Mouse (Mus musculus) thymus, adult 2 months (tissue): ENCODE results near the gene Trpm8. TPM values are rescaled to one million over a fixed set of nuclear protein-coding genes. Genes with fewer than 3 reads are reported as not detected.

Experiments
- DNase-seq: peaks from one replicate; pipeline ENCODE4 v3.0.0; 2021
- H3K27ac ChIP-seq: fragments of 200-500 bp; 2 replicates; pipeline ENCODE4 v1.5.1; 2012; ENCODE audit warnings: low read length, control low read depth; ENCODE audit not compliant: control insufficient read depth, insufficient read depth
- H3K27me3 ChIP-seq: fragments of 200-500 bp; 2 replicates; pipeline ENCODE4 v1.6.1; 2012; ENCODE audit warnings: mild to moderate bottlenecking, low read length, moderate library complexity, mixed read lengths; ENCODE audit not compliant: control insufficient read depth, insufficient read depth
- H3K36me3 ChIP-seq: fragments of 200-500 bp; 2 replicates; pipeline ENCODE4 v1.6.1; 2012; ENCODE audit warnings: mild to moderate bottlenecking, low read length, moderate library complexity; ENCODE audit not compliant: control insufficient read depth, insufficient read depth
- H3K4me1 ChIP-seq: fragments of 200-500 bp; replicated peaks from 2 replicates; pipeline ENCODE4 v1.6.1; 2012; ENCODE audit warnings: low read length; ENCODE audit not compliant: control insufficient read depth, insufficient read depth
- H3K4me3 ChIP-seq: fragments of 200-500 bp; 2 replicates; pipeline ENCODE4 v1.5.1; 2012; ENCODE audit warnings: mild to moderate bottlenecking, low read length, control low read depth, moderate library complexity; ENCODE audit not compliant: control insufficient read depth, insufficient read depth
- CTCF ChIP-seq: fragments of 200-500 bp; IDR thresholded peaks from 2 replicates; pipeline ENCODE4 v1.5.1; 2012; ENCODE audit warnings: mild to moderate bottlenecking, control low read depth, low read length, moderate library complexity, borderline replicate concordance; ENCODE audit not compliant: control insufficient read depth, poor library complexity, insufficient read depth; ENCODE audit errors: extremely low read depth
- POLR2A ChIP-seq: fragments of 200-500 bp; IDR thresholded peaks from 2 replicates; pipeline ENCODE4 v1.6.1; 2012; ENCODE audit warnings: mild to moderate bottlenecking, low read length, control low read depth, moderate library complexity; ENCODE audit not compliant: control insufficient read depth, poor library complexity, insufficient read depth; ENCODE audit errors: extremely low read depth
- WGBS: fragments of 180-500 bp; shearing (Covaris S2); methylation state at CpG from one replicate; pipeline ENCODE4 v1.1.7; 2018; 5-methylcytosine and 5-hydroxymethylcytosine counted together
- polyA plus RNA-seq: library from polyadenylated mRNA; depleted of rRNA; stranded (reverse); fragments of >200 nt; gene quantifications from 2 replicates; pipeline ENCODE4 v1.2.3, GENCODE M21; 2012

Trpm8 gene
- polyA plus RNA-seq, 1 experiment: 0.08 TPM

DNA sequence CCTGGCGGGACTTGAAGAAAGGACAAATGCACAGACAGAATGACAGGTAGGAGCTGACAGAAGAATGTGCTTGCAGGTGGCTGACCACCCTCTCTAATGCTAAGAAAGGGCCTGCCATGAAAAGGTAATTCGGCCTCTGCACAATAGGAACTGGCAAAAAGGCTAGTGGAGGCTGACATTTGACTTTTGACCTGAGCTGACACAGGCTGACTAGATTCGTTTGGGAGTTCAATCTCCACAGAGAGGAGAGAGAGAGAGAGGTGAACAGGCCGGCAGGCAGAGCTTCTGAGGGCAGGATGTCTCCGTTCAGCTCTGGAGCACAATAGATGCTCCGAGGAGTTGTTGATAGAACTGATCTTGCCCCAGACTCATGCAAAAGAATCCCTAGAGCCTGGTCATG, 31.1 kb upstream of the Trpm8 start:
- no peak overlapping the region for H3K27ac ChIP-seq
- no peak for DNase-seq
- no peaks in the 10 kb centered on the region for H3K36me3 ChIP-seq
- H3K4me1 ChIP-seq: no peaks in the 10 kb centered on the region
- H3K27me3 ChIP-seq: no peaks in the 10 kb centered on the region
- H3K4me3 ChIP-seq: no peak overlapping the region
- TF ChIP-seq CTCF (no peak), POLR2A (no peak)
- 54% methylated on average over 6 of the region's 6 CpGs for WGBS

DNA sequence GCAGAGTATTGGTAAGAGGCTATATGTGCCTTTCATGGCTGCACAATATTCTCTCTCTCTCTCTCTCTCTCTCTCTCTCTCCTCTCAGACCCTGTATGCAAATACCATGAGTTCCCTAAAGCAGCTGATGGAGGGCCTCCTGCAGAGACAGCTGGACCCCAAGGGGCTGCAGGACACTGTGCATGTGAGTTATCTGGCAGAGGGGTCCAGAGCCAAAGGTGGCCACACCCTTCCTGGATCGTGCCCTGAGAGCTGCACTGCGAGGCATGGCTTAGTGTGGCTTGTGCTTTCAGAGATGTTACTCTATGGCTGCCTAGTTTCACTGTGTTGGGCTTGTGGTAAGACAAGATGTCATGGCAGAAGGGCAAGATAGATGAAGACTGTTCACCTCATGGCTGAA, 29.8 kb upstream of the Trpm8 start:
- no peaks in the 10 kb centered on the region for H3K27me3 ChIP-seq
- H3K4me3 ChIP-seq: no peak overlapping the region
- TF ChIP-seq POLR2A (no peak), CTCF (no peak)
- no peak overlapping the region for H3K27ac ChIP-seq
- no peaks in the 10 kb centered on the region for H3K4me1 ChIP-seq
- WGBS: 52% methylated on average over 2 of the region's 2 CpGs
- H3K36me3 ChIP-seq: no peaks in the 10 kb centered on the region
- no peak for DNase-seq

DNA sequence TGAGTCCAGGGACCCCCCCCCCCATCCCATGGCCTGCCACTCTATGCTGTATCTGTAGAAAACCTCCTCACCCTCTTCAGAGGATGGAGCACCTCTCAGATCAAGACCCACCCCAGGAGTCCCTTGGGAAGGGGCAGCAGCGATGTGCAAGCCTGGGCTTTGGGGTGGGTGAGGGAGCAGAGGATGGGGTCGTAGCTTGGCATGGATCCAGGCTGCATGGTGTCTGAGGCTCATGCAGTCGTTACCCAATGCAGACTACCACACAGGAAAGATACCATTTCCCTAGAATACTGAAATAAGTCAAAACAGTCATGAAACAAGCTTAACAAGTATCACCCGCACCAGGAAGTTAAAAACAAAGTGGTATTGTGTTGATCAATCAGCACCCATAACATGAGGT, 28.8 kb upstream of the Trpm8 start:
- Histone ChIP-seq H3K27me3 (no peaks in the 10 kb centered on the region), H3K36me3 (no peaks in the 10 kb centered on the region), H3K27ac (no peak overlapping the region), H3K4me3 (no peak overlapping the region), H3K4me1 (no peaks in the 10 kb centered on the region)
- 58% methylated on average over 4 of the region's 4 CpGs for WGBS
- no peak for DNase-seq
- TF ChIP-seq POLR2A: no peak
- TF ChIP-seq CTCF: no peak

- Histone ChIP-seq H3K4me3 (no peak overlapping the region), H3K27me3 (no peaks in the 10 kb centered on the region), H3K27ac (no peak overlapping the region), H3K4me1 (no peaks in the 10 kb centered on the region), H3K36me3 (no peaks in the 10 kb centered on the region)
- no peak for DNase-seq
- 83% methylated on average over 7 of the region's 7 CpGs for WGBS
- TF ChIP-seq CTCF (no peak), POLR2A (no peak)
Observed at GRCm38 (mm10) chr1:88249596-88249995, 27.9 kb upstream of the Trpm8 start.

DNA sequence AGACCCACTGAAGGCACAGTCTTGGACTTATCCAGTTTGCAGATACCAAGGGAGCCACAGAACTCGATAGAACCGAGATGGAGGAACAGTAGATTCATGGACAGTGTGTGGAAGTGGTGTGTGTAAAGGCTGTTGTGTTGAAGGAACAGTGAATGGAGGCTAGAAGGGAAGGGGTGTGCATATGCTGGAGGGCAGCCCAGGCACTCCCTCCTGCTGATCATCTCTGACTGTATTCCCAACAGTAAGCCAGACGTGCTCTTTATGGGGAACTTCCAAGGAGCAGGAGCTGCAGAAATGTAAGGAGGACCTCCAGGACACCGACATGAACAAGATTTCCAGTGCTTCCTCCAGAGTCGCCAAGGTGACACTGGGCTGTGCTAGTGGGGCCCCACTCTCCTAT, 27.4 kb upstream of the Trpm8 start:
- no peak for DNase-seq
- Histone ChIP-seq H3K27me3 (no peaks in the 10 kb centered on the region), H3K27ac (no peak overlapping the region), H3K4me1 (no peaks in the 10 kb centered on the region), H3K4me3 (no peak overlapping the region), H3K36me3 (no peaks in the 10 kb centered on the region)
- TF ChIP-seq CTCF (no peak), POLR2A (no peak)
- 89% methylated on average over 5 of the region's 5 CpGs for WGBS

GRCm38 (mm10) chr1:88253106-88253505, 24.4 kb upstream of the Trpm8 start:
- WGBS: 63% methylated on average over 8 of the region's 8 CpGs
- Histone ChIP-seq H3K27me3 (no peaks in the 10 kb centered on the region), H3K4me1 (peaks cover under 1% of the 10 kb centered on the region; the same call in 1 of the 2 replicates), H3K36me3 (no peaks in the 10 kb centered on the region), H3K27ac (no peak overlapping the region), H3K4me3 (no peak overlapping the region)
- no peak for DNase-seq
- TF ChIP-seq POLR2A: no peak
- no peak for TF ChIP-seq CTCF

- Histone ChIP-seq H3K36me3 (no peaks in the 10 kb centered on the region), H3K27me3 (no peaks in the 10 kb centered on the region), H3K4me1 (peaks cover 5% of the 10 kb centered on the region), H3K27ac (no peak overlapping the region), H3K4me3 (no peak overlapping the region)
- no peak for DNase-seq
- whole genome bisulfite sequencing: 77% methylated on average over 6 of the region's 6 CpGs
- TF ChIP-seq POLR2A (no peak), CTCF (no peak)
Observed at GRCm38 (mm10) chr1:88253540-88253939, 23.9 kb upstream of the Trpm8 start.
